Mouse (Mus musculus) left cerebral cortex, postnatal 4 days (tissue): ENCODE measurements at regions not wholly inside any gene's neighbourhood (a gene's known extent, or its start where the extent isn't known, plus 50 kb on each side); places are given as distances from the start of the nearest gene placed in this dataset.
A peak's percentile ranks its signal among the peaks of the same experiment; 100 is the strongest.

Experiments
- DNase-seq: peaks from one replicate; pipeline ENCODE4 v3.0.0-alpha.2; 2022
- intact Hi-C: fragments of 180-260 bp; cut with DNase I; formaldehyde crosslinking; loops from one replicate; pipeline ENCODE4 v1.15.1; 2025

GRCm38 (mm10) chr4:87667556-87668154, 365.5 kb downstream of the Mllt3 start:
- DNase-seq: peak; percentile 43
- intact Hi-C loops: no loop called here

GRCm38 (mm10) chr4:87665149-87665548, 368.0 kb downstream of the Mllt3 start:
- no peak for DNase-seq
- intact Hi-C loops: no loop called here

GRCm38 (mm10) chr4:87662876-87663275, 370.3 kb downstream of the Mllt3 start:
- intact Hi-C loops: no loop called here
- DNase-seq: no peak

GRCm38 (mm10) chr4:87658316-87658715, 374.8 kb downstream of the Mllt3 start:
- intact Hi-C loops: no loop called here
- peak; percentile 33 for DNase-seq

GRCm38 (mm10) chr4:87657855-87658254, 375.3 kb downstream of the Mllt3 start:
- DNase-seq: no peak
- intact Hi-C loops: no loop called here

GRCm38 (mm10) chr4:87653440-87654165, 379.6 kb downstream of the Mllt3 start:
- DNase-seq: no peak
- intact Hi-C loops: no loop called here

GRCm38 (mm10) chr4:87652314-87652934, 380.7 kb downstream of the Mllt3 start:
- no peak for DNase-seq
- intact Hi-C loops: no loop called here

- intact Hi-C loops: no loop called here
- DNase-seq: peak; percentile 59
Measured at GRCm38 (mm10) chr4:87651275-87651674, 381.9 kb downstream of the Mllt3 start.

- intact Hi-C loops: no loop called here
- DNase-seq: peak; percentile 84
Measured at GRCm38 (mm10) chr4:87650837-87651236, 382.3 kb downstream of the Mllt3 start.

GRCm38 (mm10) chr4:87650393-87650792, 382.8 kb downstream of the Mllt3 start:
- peak; percentile 27 for DNase-seq
- intact Hi-C loops: no loop called here

GRCm38 (mm10) chr4:87648919-87649318, 384.2 kb downstream of the Mllt3 start:
- no peak for DNase-seq
- intact Hi-C loops: no loop called here

GRCm38 (mm10) chr4:87647932-87648911, 384.9 kb downstream of the Mllt3 start:
- intact Hi-C loops: no loop called here
- peak; percentile 84 for DNase-seq

- intact Hi-C loops: no loop called here
- DNase-seq: no peak
Measured at GRCm38 (mm10) chr4:87642002-87642401, 391.2 kb downstream of the Mllt3 start.

- intact Hi-C loops: no loop called here
- no peak for DNase-seq
Measured at GRCm38 (mm10) chr4:87641551-87641950, 391.6 kb downstream of the Mllt3 start.

- no peak for DNase-seq
- intact Hi-C loops: no loop called here
Measured at GRCm38 (mm10) chr4:87638380-87638646, 394.9 kb downstream of the Mllt3 start.

- intact Hi-C loops: no loop called here
- DNase-seq: no peak
Measured at GRCm38 (mm10) chr4:87637629-87638379, 395.4 kb downstream of the Mllt3 start.

GRCm38 (mm10) chr4:87611116-87611515, 380.8 kb upstream of the Slc24a2 start:
- intact Hi-C loops: no loop called here
- no peak for DNase-seq

GRCm38 (mm10) chr4:87593644-87594043, 363.4 kb upstream of the Slc24a2 start:
- intact Hi-C loops: no loop called here
- no peak for DNase-seq

- no peak for DNase-seq
- intact Hi-C loops: no loop called here
Measured at GRCm38 (mm10) chr4:87590797-87591196, 360.5 kb upstream of the Slc24a2 start.

GRCm38 (mm10) chr4:87578164-87578563, 347.9 kb upstream of the Slc24a2 start:
- intact Hi-C loops: no loop called here
- no peak for DNase-seq
